Mouse (Mus musculus) c-Kit-negative CD71-positive TER-119-positive erythroid progenitor cells, embryonic 14.5 days (primary cell): ENCODE measurements at regions not wholly inside any gene's neighbourhood (a gene's known extent, or its start where the extent isn't known, plus 50 kb on each side); places are given as distances from the start of the nearest gene placed in this dataset.

Experiments
- DNase-seq: peaks from one replicate; pipeline ENCODE4 v3.0.0-alpha.2; 2013; ENCODE audit warnings: low read depth, low spot score

DNA sequence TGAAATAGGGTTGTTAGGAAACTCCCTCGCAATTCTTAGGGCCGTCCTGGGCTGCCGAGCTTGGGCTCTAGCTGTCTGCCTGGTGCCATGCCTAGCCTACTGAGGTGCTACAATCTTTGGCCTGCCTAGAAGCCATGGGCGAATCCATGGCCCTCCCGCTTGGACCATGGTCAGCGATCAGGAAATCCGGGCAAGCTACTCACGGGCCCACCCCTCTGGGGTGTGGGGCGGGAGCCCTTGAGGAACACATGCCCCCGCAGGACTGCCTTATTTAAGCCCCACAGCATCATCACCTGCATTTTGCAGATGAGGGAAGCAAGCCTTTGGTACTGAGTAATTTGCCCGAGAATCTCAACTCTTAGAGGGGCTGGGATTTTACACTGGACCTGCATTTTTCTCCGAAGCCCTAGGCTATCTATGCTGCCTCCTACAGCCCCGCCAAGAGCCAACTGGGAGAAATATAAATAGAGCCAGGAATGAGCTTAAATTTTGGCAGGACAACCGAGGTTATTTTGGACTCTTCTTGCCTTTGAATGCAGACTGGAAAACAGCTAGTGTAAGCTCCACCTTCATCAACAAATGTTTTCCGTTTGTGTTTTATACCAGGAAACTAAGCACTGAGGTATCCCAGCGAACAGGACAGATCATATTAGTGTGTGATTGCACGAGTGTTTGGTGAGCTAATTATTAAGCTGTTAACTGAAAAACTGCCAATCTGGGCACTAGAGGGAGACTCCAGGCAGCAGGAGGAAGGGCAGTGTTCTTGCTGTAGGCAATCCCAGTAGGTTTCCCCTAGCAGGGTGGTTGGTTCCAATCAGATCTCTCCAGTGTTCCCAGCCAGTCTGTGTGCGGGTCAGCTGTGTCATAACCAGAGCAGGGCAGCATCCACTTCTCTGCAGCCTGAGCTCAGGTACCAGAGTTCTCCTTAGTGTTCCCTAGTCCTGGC lies 183.6 kb upstream of the Foxn2 start:
- no peak for DNase-seq

DNA sequence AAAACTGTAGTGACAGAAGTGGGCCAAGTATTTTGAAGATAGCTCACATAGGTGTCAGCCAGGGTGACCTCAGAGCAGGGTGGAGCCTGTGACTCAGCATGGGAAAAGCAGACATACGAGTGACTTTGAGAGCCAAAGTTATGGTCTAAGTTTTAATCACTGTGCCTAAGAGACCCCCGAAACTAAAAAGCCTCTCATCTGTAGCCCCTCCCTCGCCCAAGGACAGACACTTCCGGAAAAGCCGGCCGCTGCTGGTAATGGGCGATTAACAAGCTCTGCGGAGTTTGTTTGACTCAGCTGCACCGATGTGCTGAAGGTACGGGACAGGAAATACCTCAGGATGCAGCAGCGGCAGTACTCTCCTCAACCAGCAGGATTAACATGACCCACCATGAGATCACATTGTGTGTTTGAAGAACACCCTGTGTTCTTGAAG lies 182.1 kb upstream of the Foxn2 start:
- no peak for DNase-seq

DNA sequence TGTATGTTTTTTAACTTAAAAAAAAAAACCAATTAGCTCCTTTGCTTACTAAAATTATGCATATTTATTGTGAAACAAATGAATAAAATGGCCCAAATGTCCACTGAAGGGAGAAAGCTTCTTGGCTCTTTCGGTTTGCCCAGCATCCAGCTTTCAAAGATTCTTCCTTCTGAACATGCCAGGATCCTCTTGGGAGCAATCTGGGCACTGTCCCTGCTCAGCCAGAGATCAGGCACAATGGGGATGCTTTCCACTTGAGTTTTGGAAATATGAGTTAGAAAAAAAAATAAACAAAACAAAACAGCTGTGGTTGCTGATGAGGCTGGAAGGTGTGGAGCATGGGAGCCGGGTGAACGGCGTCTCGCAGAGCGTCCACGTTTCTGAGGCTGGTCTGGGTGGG lies 180.3 kb upstream of the Foxn2 start:
- DNase-seq, result no peak

DNA sequence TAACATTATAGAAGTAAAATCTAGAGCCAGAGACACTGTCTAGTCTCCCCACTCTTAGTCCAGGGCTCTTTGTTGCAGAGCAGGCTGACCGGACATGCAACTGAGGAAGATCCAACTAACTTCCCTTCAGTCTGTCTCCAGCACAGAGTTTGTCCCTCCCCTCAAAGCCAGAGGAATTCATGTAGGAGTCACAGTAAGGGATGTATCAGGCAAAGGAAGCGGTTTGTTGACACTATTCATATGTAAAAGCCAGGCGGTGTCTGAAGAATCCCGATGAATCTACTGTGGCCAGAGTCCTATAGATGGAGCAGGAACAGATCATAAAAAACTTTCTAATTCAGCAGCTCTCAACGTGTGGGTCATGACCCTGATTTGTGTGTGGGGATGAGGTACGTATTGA lies 179.7 kb upstream of the Foxn2 start:
- no peak for DNase-seq

DNA sequence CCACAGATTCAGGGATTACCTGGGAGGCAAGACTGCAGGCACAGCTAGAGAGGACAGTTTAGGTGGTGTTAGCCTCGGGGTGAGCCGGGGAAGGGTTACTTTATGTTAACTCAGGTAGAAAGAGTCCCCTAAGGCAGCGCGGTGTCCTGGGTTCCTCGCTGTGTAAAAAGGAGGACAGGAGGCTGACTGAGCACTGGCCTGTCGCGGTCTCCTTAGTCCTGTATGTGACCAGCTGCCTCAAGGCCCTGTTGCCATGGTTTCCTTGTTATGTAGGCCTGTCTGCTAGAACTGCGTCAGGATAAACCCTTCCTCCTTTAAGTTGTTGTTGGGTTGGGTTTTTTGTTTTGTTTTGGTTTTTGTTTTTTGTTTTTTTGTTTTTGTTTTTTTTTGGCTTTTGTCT lies 179.0 kb upstream of the Foxn2 start:
- no peak for DNase-seq

DNA sequence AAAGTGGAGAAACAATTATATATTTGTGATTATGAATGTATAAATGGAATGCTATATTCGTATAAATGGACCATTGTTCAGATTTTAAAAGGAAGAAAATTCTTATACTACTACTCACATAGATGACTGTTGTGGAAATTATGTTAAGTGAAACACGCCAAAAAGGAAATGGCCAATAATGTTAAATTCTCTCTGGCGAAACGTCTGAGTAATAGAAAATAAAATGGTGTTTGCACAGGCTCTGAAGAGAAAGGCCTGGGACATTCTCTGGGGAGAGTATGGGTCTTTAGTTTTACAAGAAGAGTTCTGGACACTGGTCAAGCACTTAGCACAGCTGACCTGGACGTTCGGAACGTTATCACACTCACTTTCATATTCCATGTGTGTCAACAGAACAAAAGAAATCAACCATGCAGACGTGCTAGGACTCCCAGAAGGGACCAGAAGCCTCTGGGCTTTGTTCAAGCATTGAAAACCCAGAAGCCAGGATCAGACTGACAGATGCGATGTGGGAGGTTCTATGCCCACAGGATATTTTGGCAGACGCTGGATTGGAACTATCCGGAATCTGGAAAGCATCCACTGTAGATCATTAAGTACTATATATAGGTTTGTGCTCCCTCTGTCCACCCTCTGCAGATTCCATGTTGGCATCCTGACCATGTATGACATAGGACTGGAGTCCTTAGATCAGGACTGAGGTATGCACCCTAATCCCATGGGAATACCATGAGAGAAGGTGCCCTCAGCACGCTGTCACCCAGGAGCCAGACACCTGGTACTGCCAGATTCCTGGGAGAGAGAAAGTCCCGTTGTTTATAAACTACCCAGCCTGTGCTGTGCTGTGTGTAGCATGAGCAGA lies 178.0 kb upstream of the Foxn2 start:
- no peak for DNase-seq

DNA sequence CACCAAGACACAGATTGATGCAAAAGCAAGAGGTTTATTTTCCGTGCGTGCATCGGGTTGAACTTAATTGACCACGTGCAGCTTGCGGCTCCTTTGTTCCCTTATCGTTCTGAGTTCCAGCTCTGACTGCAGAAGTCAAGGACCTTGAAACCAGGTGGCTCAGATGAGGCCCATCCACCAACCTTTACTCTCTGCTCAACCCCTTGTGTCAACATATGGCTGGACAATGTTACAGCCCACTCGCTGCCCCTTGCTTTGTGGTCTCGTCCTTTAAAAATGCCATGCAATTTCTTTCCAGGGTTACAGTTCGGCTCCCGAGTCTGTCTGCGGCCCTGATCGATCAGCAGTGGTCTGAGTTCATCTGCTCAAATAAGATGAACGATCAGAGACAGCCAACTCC lies 175.2 kb upstream of the Foxn2 start:
- DNase-seq, result no peak

DNA sequence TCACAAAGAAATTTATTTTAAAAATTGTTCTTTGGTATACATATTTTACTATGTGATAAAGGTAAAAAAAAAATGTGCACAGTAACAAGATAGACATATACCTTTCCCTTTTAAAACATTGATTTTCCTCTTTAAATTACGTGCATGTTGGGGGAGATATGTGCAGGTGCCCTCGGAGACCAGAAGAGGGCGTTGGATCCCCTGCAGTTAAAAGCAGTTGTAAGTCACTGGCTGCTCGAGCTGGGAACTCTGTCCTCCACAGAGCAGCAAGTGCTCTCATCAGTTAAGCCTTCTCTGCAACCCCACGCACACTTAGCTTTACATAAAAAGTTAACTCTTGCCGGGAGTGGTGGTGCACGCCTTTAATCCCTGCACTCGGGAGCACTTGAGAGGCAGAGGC lies 172.3 kb upstream of the Foxn2 start:
- DNase-seq, result no peak

DNA sequence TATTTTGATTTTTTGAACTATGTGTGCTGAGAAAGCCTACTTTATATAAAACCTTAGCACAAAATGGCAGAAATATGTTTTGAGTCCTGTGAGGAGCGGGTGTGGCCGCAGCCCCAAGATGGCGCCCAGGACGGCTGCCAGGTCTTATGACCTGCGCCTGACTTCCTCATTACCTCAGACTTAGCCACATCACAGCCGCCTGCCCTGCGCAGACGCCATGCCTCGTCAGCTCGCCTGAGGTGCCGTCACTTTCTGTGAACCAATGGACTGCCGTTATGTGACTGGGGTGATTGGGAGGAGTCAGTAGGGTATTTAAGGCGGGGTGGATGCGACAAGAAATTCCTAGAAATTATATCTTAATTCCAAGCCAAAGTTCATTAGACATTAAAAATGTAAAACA lies 171.7 kb upstream of the Foxn2 start:
- DNase-seq, result no peak

DNA sequence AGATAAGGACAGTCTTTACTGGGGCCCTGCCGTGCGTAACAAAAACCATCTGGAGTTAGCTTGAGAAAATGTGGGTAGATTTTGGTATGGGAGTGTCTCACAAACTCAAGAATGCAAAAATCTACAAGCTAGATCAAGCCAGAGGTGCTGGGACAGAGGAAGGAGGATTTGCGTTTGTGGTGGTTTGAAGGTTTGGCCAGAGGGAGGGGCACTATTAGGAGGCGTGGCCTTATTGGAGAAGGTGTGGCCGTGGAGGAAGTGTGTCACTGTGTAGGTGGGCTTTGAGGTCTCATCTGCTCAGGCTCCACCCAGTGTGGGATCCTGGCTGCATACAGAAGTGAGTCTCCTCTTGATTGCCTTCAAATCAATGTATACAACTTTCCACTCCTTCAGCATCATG lies 169.6 kb upstream of the Foxn2 start:
- no peak for DNase-seq

DNA sequence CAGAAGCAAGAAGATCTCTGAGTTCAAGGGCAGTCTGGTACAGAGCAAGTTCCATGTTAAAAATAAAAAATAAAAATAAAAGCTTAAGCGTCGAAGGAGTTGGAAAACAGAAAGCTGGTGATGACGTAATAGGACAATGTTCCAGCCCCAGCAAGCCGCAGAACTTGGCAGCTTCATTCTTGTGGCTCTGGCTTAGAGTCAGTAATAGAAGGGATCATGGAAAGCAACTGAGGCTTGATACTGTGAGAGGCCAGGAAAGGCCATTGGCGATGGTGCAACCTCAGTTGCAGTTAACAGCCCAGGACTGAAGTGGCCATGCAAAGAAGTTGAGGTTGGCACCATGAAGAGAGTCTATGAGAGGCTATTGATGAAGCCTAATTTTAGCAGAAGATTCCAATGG lies 168.3 kb upstream of the Foxn2 start:
- DNase-seq, result no peak

DNA sequence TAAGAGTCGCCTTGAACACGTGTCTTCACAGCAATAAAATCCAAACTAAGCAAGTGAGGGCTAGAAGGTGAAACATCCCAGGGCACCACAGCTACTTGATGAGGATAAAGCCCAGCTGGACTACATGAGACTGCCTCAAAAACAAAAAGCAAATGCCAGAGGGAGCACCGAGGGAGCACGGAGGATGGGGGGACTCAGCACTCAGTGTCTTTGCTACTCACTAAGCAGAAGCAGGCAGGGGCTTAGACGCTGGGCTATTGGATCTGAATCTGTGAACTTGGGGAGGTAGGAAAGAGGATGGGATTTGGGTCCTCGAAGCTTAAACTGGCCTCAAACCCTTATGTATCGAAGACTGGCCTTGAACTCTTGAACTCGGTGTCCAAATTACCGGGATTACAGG lies 167.0 kb upstream of the Foxn2 start:
- no peak for DNase-seq

DNA sequence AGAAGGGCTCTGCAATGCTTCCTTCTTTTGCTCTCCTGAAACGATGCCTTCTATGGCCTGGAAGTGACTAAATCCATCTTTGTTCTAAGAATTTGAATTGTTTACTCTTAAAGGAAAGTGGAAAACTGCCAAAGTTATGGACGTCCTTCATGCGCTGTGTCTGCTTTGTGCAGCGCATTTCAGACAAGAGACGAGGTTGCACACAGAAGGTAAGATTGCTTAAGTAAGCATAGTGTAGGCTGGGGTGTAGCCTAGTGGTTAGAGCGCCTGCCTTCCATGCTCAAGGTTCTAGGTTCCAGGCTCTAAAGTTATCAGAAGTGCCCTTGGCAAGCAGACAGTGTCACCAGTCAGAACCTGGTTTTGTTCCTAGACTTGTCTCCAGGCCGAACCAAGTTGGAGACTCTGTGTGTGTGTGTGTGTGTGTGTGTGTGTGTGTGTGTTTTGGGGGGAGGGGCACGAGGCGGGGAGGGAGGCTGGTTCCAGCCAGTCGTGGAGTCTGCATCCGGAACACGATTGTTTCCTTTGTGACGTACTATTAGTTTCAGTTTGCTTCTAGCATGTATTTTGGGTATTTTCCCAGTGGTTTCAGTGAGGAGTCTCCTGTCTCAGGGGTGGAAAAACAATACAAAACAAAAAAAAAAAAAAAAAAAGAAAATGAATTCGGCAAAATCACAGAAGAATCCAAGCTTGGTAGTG lies 166.4 kb upstream of the Foxn2 start:
- DNase-seq, result no peak

DNA sequence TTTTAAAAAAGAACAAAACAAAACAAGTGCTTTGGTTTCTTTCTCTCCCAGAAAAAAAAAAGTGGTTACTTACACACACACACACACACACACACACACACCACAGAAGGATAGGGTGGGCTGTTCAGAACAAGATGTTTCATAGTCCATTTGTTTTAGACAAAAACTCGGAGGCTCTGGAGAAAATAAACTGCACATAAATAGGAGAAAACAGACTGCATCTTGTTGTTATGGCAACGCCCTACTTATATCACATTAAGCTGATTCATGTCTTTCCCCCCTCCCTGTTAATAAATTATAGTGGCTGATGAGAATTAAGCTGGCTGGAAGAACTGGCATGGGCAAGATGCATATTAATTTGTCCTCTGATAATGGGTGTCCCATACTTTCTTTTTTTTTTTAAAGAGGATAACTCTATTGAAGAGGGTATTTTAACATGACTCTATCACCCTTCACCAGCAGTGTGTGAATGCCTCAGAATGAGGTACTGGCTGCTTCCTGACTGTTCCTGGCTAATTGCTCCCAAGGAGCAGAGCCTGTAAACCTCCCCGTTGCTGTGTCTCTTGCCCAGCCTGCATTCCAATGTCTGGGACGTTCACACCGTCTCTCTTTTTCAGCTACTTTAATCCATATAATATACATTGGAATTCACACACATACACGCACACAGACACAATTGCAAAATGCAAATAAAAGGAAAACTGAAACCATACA lies 165.6 kb upstream of the Foxn2 start:
- DNase-seq, result no peak

DNA sequence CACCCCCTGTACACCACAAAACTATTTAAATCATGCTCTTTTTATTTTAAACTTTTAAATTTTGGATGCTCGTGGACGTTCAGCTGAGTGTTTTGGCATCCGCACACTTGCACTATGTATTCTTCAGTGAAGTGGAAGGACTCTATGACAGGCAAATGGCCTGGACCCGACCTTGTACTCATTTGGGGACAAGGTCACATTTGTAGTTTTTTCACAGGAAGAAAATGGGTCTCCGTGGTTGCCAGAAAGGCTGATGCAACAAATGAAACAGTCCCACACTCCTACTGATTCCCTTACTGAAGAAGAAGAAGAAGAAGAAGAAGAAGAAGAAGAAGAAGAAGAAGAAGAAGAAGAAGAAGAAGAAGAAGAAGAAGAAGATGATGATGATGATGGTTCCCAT lies 160.9 kb upstream of the Foxn2 start:
- no peak for DNase-seq

DNA sequence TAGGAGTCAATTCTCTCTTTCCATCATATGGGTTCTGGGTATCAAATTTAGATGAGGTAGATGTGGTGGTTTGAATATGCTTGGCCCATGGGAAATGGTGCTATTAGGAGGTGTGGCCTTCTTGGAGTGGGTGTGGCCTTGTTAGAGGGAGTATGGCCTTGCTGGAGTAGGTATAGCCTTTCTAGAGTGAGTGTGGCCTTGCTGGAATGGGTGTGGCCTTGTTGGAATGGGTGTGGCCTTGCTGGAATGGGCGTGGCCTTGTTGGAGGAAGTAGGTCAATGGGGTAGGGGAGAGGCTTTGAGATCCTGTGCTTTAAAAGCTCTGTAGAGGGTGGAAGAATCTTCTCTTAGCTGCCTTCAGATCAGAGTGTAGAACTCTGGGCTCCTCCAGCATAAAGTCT lies 157.8 kb upstream of the Foxn2 start:
- DNase-seq, result no peak

DNA sequence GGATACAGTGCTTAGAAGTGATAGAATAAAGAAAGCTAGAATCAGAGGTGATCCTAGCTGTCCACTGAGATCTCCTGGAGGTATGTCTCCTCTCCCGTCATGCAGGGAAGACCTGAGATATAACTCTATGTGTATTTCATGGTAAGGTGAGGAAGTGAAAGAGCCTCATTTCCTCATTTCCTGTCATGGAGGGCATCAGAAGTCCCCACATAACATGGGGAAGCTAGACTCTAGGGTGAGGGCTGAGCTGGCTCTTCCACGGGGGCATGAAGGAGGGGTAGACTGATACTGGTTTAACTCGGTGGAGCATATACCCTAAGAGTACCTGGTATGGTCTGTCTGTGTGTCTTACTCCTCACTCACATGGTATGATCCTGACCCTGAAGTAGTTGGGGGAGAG lies 156.0 kb upstream of the Foxn2 start:
- DNase-seq, result no peak

DNA sequence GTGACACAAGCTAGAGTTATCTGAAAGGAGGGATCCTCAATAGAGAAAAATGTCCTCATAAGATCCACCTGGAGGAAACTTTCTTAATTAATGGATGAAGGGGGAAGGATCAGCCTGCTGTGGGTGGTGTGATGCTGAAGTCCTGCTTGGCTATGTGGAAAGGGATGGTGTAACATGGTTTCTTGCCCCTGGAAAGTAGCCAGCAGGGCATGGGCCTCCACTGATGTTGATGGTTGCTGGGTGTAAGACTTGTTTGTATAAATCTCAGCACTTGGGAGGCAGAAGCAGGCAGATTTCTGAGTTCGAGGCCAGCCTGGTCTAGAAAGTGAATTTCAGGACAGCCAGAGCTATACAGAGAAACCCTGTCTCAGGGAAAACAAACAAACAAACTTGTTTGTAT lies 152.7 kb upstream of the Foxn2 start:
- no peak for DNase-seq

DNA sequence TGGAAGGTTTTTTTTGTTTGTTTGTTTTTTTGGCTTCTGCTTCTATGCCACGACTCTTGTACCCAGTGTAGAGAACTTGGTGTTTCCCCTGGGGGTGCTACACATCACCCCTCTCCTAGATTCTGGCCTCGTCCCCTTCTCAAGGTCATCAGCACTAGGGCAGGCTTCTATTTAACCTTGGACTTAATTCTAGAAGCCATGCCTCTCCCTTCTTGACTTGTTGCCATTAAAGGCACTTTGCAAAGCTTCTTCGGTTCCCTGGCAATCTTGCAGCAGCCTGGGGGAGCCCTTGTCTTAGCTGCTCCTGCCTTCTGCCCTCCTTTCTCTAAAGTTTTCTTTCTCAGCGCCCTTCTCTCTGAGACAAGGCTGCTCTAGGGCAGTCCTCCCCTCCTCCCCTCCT lies 143.0 kb upstream of the Foxn2 start:
- no peak for DNase-seq

DNA sequence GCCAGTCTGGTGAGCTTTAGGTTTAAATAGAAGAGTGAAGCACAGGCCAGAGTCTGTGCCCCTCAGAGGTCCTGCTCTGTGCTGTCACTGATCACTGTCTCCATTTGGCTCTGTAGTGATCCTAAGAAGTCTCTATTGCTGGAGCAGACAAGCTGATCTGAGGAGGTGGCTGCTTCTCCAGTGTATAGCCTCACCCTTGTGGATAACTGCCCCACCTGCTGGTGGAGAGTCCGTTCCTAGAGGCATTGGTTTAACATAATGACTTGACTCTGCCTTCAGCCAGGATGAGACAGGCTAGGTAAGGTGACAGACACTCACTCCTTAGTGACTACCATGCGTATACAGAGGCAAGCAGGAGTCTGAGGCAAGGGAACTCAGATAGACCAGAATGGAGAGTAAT lies 136.5 kb upstream of the Foxn2 start:
- DNase-seq, result no peak

DNA sequence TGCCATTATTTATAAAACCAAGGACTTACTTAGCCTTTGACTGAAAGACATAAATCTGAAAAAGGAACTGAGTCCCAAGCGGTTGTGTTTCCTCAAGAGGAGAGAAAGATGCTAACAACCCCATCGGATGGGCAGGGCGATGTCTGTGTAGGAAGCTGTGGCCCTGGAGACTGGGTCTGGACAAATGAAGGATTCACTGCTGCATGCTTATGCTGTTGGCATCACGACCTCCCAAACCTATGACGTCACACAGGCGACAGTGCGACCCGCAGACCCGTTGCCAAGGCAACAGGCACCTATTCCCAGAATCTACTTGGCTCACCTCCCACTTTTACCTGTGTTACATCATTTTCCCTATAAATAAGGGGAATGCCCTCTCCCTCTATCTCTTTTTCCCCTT lies 135.3 kb upstream of the Foxn2 start:
- no peak for DNase-seq

DNA sequence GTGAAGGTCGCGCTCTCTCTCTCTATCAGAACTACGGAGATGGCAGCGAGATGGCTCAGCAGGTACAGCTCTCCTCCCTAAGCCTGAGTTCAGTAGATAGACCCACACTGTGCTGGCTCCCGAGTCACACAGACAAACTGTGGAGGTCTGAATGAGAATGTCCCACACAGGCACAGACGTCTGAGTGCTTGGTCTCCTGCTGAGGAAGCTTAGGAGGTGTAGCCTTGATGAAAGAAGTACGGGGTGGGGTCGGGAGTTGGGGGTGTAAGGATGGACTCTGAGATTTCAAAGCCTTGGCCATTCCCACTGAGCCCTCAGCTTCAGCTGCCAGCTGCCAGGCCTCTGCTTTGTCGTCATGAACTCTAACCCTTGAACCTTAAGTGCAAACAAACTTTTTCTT lies 134.2 kb upstream of the Foxn2 start:
- DNase-seq, result no peak
